Mouse (Mus musculus) heart, postnatal 4 days (tissue): ENCODE measurements around the gene Slc2a6. TPM values are rescaled to one million over a fixed set of nuclear protein-coding genes. Genes with fewer than 3 reads are reported as not detected.
A peak's percentile ranks its signal among the peaks of the same experiment; 100 is the strongest.

Source experiments
- DNase-seq: peaks from one replicate; pipeline ENCODE4 v3.0.0; 2021
- total RNA-seq, 2 experiments: library from RNA; stranded (reverse); gene quantifications; 2 replicates each; pipeline ENCODE4 v1.2.3; 2021

The Slc2a6 gene
- total RNA-seq, 2 experiments from 2014 or later = 0.18 to 0.24 TPM

DNA sequence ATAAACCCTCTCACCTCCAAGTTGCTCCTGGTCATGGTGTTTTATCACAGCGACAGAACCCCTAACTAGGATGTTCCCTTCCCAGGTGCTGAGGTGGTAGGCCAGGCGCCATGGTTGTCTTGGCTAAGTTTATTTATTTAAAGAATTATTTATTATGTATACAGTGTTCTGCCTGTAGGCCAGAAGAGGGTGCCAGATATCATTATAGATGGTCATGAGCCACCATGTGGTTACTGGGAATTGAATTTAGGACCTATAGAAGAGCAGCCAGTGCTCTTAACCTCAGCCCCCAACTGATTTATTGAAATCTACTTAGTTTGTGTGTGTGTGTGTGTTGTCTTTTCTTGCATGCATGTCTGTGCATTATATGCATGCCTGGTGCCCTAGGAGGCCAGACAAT, 4.6 kb upstream of the Slc2a6 start:
- DNase-seq = no peak

DNA sequence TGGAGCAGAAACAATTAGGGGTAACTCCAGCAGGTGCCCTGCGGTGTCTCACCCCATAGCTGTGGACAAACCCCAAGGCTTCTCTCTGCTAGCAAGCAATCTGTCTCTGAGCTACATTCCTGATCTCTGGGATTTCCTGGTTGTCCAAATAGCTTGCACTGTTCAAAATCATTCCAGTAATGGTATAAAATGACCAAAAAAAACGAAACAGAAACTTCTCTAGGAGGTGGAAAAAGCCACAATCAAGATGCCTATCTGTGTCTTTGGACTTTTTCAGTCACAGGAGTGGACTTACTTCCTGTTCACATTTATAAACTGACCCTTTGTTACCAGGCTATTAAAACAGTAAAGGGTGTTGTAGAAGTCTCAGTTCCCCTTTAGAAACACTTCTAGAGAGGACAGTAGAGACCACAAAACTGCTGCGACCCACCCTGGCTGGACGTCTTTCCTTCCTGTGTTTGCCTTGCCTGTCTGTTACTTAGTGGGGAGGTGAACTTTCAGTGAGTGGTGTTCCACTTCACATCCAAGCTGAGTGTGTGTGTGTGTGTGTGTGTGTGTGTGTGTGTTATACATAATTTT, 728 bp upstream of the Slc2a6 start:
- no peak for DNase-seq

DNA sequence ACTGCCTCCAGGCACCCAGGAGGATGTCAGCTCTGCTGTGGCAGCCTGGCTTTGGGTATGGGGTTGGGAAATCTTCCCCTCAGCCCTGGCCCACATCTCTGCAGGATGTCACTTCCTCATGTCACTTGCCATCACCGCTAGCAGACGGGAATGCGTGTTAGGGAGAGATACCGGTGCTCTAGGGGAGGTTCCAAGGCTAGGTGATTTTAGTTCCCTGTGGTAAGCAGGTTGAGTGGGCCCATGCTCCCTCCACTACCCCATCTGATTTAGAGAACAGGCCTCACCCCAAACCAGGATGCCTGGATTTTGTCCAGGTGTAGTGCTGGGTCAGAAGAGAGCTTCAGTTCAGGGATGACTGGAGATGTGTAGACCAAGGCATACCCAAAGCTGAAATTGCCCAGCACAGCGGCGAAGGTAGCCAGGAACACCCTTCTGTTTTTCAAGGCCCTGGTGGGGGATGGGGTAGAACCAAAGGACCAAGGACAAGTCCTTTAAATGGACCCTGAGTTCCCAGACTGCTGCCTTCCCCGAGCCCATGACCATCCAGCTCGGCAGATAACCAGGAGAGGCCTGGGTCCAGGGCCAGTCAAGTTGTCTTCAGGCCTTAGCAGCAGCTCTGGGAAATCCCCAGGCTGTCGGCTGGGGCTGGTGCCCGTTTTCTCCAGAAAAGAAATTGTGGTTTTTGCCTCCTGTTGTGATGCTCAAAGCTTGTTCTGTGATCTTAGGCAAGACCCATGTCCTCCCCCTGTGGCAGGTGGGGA, 761 bp downstream of the Slc2a6 start:
- no peak for DNase-seq

DNA sequence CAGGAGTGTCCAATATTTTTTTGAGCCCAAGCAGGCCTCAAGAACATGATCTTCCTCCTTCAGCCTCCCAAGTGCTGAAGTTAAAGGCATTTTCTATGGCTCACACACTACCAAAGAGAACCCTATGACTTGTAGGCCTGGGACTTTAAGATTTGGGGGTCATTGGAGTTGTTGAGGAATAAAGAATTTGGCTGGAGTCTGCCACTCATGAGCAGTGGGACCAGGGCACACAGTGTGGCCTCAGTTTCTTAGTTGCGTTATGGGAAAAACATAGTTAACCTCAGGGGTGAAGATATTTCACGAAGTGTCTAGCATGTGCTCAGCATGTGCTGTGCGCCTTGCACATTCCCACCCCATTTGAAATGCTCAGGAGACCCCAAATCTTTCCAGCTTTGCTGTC, 1.5 kb downstream of the Slc2a6 start:
- no peak for DNase-seq

DNA sequence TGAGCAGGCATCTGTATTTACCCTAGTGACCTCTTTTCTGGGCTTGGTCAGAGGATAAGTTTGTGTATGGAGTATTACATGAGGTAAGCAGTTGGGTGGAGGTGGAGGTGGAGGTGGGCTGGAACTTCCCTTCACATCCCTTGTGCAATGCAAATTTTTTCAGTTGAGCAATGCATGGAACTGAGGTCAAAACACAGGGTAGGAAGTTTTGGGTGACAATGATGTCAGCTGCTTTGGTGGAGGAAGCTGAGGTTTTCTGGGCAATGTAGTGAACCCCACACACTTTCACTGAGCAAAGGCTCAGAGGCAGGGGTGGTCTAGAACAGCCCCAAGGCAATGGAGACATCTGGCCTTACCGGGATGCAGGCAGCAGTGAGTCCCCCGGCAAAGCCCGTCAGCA, 2.3 kb downstream of the Slc2a6 start:
- DNase-seq = no peak

DNA sequence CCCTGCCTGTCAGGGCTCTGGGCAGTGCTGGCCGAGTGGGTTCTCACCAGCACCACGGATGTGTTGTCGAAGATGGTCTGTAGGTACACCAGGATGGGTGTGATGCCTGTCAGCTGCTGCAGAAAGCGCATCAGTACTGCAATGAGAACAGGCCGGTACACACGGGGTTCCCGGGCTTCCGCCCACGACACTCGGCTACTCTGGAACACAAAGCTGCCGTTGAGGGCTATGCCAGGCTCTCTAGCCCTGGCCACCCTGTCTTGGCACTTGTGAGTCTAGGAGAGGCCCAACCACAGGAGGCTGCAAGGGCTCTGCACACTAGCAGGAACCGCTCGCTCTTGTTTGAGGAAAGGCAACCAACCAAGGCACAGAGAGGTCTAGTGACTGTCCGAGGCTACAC, 3.7 kb downstream of the Slc2a6 start:
- DNase-seq = no peak

DNA sequence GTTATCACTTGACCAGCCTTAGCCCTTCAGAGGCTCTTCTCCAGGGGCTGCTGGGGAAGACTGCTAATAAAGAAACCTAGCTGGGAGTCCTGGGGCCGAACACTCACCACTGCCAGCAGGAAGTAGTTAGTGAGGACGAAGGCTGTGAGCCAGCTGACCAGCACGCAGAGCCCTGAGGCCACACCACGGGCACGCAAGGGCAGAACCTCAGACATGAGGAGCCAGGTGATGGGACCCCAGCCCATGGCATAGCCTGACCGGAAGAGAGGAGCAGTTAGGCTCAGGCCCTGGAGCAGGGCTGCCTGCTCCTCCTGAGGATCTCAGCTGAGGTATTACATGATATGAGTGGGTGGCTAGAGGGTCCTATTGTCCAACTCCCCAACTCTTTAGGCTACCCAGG, 5.2 kb downstream of the Slc2a6 start:
- no peak for DNase-seq

DNA sequence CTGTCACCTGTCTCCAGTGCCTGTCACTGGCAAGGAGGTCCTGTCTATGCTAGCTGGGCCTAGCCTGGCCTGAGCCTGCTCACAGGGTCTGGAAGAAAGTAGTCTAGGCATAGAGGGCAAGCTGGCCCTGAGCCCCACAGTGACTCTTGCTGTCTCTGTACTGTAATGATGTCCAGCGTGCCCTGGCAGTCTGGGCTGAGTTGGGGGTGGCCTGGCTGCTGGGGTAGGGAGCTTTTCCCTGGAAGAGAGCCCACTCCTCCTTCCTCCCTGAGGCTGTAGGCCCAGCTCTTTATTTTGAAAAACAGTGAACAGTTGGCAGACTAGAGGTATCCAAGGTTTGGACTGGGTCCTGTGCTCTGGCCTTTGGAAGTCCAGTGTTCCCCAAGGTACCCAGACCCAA, 6.7 kb downstream of the Slc2a6 start:
- no peak for DNase-seq

DNA sequence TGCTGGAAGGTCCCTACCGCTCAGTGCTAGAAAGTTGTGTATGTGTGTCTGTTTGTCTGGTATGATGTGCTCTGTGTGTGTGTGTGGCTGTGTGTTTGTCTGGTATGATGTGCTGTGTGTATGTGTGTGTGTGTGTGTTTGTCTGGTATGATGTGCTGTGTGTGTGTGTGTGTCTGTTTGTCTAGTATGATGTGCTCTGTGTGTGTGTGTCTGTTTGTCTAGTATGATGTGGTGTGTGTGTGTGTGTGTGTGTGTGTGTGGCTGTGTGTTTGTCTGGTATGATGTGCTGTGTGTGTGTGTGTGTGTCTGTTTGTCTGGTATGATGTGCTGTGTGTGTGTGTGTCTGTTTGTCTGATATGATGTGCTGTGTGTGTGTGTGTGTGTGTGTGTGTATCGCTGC, 8.3 kb downstream of the Slc2a6 start:
- no peak for DNase-seq

DNA sequence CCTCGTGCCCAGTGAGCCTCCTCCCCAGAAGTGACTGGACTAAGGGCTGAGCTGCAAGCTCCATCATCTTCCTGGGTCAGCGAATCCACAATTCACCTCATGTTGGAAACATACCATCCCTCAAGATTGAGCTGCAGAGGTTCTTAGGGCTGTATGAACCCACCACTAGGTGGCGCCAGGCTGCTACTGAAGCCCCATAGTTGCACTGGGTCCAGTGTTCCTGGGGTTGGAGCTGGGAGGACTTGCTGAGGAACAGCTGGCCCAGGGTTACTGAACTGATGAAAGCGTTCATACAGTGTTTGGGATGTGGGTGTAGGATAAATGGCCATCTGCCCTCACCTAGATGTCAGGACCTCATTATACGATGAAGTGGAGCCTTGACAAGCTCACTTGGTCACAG, 10.0 kb downstream of the Slc2a6 start:
- peak; percentile 83 for DNase-seq

DNA sequence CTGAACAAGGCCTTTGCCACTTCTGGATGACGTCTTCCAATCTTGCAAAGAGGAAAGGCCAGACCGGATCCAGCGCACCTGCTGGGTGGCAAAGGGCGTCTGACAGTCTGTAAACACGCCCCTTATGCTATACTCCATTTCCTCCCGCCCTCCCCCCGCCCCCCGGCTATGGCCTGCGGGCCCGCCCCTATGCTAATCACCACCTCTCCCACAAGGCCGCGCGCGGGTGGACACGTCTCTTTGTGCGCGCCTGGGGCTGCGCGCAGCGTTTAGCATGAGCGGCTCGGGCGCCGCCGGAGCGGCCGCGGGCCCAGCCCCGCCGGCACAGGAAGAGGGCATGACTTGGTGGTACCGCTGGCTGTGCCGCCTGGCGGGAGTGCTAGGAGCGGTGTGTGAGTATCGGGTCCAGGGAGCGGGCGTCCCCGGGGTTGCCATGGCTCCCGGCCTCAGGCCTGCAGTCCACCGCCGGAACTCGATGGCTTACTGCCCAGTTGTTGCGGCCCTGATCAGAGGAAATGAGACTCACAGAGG, 18.0 kb downstream of the Slc2a6 start, which contains the start of gene Cacfd1:
TSS of gene Cacfd1 (plus strand) at position 213 of the 531 bp plus-strand sequence.
- peak; percentile 90 for DNase-seq

DNA sequence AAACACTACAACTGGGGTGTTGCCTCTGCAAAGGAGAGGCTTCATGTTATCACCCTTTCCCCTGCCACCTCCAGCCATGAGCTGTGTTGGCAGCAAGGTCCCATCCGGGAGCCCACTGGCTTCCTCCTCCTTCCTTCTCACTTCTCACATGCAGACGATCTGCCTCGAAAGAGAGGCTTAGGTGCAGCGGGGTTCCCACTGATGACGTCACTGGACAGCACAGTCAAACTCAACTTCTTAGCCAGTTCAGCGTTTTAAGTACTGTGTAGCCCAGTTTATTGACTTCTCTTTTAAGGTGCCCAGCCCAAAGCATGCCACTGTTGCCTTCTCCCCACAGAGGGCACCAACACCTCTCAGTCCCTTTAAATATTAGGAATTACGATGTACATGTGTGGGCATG, 20.1 kb downstream of the Slc2a6 start:
- no peak for DNase-seq

DNA sequence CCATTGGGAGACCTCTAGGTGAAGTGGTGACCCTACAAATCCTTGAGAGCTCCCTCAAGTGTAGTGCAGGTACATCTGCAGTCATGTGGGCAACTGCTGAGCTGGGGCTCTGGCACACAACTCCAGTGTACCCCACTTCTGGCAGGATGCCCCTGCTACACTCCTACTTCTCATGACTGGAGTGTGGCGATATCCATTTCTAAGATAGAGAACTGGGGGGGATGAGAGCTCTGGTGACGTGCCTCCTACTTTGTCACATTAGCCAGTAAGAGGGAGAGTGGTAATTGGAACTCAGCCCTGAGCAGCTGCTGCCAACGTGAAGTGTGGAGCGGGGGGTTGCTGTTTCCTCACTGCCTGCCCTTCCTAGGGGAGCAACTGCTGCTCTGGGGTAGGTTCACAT, 21.5 kb downstream of the Slc2a6 start:
- DNase-seq = no peak

DNA sequence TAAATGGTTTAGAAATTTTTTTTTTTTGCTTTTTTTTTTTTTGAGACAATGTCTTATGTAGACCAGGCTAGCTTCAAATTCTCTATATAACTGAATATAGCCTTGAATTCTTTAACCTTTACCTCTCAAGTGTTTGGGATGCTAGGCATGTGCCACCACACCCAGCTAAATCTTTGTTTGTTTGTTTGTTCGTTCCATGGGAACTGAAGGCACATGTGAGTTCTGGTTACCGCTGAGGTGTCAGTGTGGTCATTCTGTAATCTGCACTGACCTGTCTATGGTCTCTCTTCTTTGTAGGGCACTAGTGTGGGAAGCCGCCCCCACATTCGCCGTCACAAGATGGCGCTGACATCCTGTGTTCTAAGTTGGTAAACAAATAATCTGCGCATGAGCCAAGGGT, 29.8 kb downstream of the Slc2a6 start:
- DNase-seq = no peak

DNA sequence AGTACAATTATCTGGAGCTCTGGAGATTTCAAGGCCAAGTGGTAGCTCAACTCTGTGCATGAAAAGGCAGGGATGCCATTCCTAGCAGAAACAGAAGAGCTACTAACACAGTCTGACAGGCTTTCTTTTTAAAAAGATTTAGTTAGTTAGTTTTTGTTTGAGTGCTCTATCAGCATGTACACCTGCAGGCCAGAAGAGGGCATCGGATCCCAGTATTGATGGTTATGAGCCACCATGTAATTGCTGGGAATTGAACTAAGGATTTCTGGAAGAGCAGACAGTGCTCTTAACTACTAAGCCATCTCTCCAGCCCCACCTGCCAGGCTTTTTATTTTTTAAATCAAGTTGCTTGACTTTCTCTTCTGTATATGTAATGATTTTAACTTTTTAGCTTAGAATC, 30.3 kb downstream of the Slc2a6 start:
- DNase-seq = no peak

DNA sequence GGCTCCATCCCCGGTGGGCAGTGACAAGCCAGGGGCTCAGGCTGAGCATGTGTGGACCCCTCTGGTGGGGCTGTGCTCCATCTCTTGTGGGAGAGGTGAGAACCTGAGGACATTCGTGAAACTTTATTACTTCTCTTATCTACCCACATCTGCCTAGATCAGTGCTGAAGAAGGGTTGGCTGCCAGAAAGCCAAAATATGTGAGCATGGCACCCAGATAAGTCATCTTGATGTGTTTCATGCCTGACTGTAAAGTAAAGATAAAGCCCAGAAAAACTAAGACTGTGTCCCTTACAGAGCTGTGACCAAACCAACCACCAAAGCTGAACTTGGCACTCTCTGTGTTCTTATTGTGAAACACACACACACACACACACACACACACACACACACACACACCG, 33.9 kb downstream of the Slc2a6 start:
- no peak for DNase-seq

DNA sequence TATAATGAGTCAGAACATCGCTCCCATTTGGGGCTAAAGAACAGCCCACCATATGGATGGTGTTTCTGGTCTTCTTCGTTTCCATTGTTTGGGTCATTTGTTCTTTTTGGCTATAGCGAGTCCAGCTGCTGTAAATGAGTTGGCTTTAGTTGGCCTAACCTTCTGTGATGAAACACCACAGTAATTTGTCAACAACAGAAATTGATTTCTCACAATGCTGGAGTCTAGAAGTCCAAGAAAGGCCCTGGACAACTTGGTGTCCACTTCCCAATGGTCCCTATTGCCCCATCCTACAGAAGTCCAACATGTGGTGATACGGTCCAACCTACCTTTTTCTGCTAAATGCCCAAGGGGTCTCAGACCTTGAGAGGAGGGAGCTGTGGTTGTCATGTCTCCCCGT, 43.2 kb downstream of the Slc2a6 start:
- no peak for DNase-seq

DNA sequence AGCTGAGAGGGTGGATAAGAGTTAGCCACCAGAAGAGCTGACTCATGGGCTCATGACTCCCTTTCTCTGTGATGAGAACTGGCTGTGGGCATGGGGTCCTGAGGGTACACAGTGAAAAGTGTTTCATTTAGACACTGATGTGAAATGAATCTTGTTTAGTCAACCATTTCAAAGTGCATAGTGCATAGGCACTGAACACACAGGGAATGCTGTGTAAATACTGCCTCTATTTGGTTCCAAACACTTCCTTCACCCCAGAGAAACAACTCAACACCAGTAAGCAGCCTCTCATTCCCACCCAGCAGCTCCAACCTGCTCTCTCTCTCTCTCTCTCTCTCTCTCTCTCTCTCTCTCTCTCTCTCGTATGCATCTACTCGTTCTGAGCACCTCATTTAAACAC, 43.6 kb downstream of the Slc2a6 start:
- no peak for DNase-seq

DNA sequence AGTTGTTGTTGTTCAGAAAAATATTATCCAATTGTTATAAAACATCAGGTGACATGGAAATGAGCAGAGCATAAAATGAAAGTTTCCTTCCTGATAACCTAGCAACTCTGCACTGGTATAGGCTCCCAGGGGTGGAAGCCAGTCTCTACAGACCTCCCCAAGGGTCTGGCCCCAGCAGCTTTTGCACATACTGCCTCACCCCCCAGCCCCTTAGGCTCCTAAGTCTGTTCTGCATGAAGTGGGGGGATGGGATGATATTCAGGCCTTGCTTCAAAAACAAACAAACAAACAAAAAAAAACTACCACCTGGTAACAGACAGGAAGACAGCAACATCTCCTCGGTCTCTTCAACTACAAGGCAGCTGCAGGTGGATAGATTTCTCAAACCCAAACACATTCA, 47.4 kb downstream of the Slc2a6 start:
- DNase-seq = no peak

DNA sequence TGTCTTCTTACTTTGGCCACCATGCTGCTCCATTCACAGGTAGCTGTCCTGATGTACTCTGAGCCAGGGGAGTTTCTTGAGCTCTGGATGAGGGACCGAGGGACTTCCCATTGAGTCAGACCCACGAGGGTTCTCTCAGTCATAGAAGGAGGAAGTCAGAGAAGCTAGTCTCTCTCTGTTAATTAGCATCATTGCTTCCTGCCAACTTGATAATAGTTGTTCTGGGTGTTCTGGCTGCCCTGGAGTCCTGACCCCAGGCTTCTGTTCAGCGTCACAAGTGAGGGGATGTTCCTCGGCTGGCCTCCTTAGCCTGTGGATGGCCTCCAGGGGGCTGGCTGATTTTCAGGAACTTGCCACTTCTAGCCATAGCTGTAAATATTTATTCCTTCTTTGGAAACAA, 53.8 kb downstream of the Slc2a6 start:
- no peak for DNase-seq

DNA sequence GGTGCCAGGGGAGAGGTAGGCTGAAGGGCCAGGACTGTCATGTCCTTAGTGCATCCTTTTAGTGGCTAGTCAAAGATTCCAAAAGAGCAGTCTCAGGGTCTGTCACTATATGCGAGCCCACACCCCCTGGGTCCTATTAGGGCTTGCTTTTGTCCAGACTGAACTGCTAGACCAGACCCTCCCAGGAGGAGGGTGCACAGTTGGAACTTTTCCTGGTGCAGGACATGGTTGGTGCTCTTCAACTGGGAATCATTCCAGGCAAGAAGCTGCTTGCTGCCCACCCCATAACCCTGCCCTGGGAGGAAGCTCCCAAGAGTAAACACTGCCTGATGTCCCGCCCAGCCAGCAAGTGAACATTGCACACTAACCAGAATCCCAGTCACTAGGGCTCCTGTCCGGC, 54.7 kb downstream of the Slc2a6 start, which contains the start of gene Adamts13:
TSS of gene Adamts13 (plus strand) at position 301 of the 400 bp plus-strand sequence.
- DNase-seq = no peak
